Mouse (Mus musculus) kidney, adult 2 months (tissue): ENCODE measurements at regions not wholly inside any gene's neighbourhood (a gene's known extent, or its start where the extent isn't known, plus 50 kb on each side); places are given as distances from the start of the nearest gene placed in this dataset.

Source experiments
- CTCF ChIP-seq: fragments of 200-500 bp; conservative IDR thresholded peaks from 2 replicates; pipeline ENCODE4 v1.5.1; 2011; ENCODE audit warnings: low read depth, mild to moderate bottlenecking, control low read depth, low read length, moderate library complexity, mixed read lengths; ENCODE audit not compliant: insufficient read depth, insufficient read length
- POLR2A ChIP-seq: fragments of 200-500 bp; IDR thresholded peaks from one replicate; pipeline ENCODE4 v1.6.1; 2011; ENCODE audit warnings: low read depth, low read length, control low read depth

- TF ChIP-seq POLR2A (no peak), CTCF (no peak)
Observed at GRCm38 (mm10) chr1:184497007-184497406, 235.4 kb downstream of the Hlx start.
